Mouse (Mus musculus) neural tube, embryonic 15.5 days (tissue): ENCODE results near the gene Elavl2. TPM values are rescaled to one million over a fixed set of nuclear protein-coding genes. Genes with fewer than 3 reads are reported as not detected.

Experiments used
- ATAC-seq: fragments of 200-750 bp; cut with Nextera tagmentation; 2 replicates; pipeline ENCODE4 v1.8.0; 2017; ENCODE audit warnings: mild to moderate bottlenecking, moderate TSS enrichment, moderate library complexity; ENCODE audit not compliant: low FRiP score
- H3K27ac ChIP-seq: fragments of 300-500 bp; sonication (generic); replicated peaks from 2 replicates; pipeline ENCODE4 v1.5.1; 2015; ENCODE audit warnings: mild to moderate bottlenecking, inconsistent platforms
- H3K27me3 ChIP-seq: fragments of 300-500 bp; sonication (generic); replicated peaks from 2 replicates; pipeline ENCODE4 v1.6.1; 2015; ENCODE audit warnings: inconsistent platforms
- H3K36me3 ChIP-seq: fragments of 300-500 bp; sonication (generic); 2 replicates; pipeline ENCODE4 v1.6.1; 2015; ENCODE audit warnings: inconsistent platforms
- H3K4me1 ChIP-seq: fragments of 300-500 bp; sonication (generic); 2 replicates; pipeline ENCODE4 v1.6.1; 2015; ENCODE audit warnings: inconsistent platforms
- H3K4me2 ChIP-seq: fragments of 300-500 bp; sonication (generic); 2 replicates; pipeline ENCODE4 v1.6.1; 2015; ENCODE audit warnings: inconsistent platforms, mild to moderate bottlenecking, moderate library complexity
- H3K4me3 ChIP-seq: fragments of 300-500 bp; sonication (generic); replicated peaks from 2 replicates; pipeline ENCODE4 v1.5.1; 2015; ENCODE audit warnings: mild to moderate bottlenecking, inconsistent platforms
- H3K9ac ChIP-seq: fragments of 300-500 bp; sonication (generic); replicated peaks from 2 replicates; pipeline ENCODE4 v1.6.1; 2015; ENCODE audit warnings: mild to moderate bottlenecking, inconsistent platforms
- H3K9me3 ChIP-seq: fragments of 300-500 bp; sonication (generic); replicated peaks from 2 replicates; pipeline ENCODE4 v1.6.1; 2016; ENCODE audit warnings: inconsistent platforms
- WGBS: fragments of 180-500 bp; shearing (Covaris S2); methylation state at CpG from one replicate; pipeline ENCODE4 v1.1.7; 2015; ENCODE audit warnings: mixed read lengths; 5-methylcytosine and 5-hydroxymethylcytosine counted together
- polyA plus RNA-seq: library from polyadenylated mRNA; unstranded; fragments of >200 nt; fragmentation: Nextera tagmentation; extraction: Ambion mirVana; gene quantifications from 2 replicates; pipeline ENCODE4 v1.2.1, GENCODE M21; 2015

The Elavl2 gene
- 130 and 158 TPM in 2 replicates for polyA plus RNA-seq

DNA sequence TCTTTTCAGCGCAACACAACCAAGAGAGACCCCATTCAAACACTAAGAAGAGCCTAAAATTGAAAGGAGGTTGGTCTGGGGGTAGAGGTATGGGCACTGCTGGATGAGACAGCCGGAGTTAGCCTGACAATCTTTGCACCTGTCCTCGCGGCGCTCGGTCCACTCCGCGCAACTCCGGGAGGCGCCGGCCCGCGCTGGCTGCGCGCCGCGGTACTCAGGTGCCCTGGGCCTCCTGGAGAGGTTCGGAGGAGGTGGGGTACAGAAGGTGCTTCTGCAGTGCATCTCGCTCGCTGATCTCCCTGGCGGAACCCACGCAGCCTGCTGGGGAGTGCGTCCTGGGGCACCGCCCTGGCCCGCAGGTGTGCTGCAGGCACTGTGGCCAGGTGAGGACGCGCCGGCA is at the start of gene Elavl2:
Gene Elavl2 (minus strand): TSS at position 363 of the 400 bp plus-strand sequence.
- peak; percentile 82 for ATAC-seq
- WGBS = 3% methylated on average over 28 of the region's 28 CpGs
- H3K27ac ChIP-seq = peak within 1 kb of the TSS; percentile 69

DNA sequence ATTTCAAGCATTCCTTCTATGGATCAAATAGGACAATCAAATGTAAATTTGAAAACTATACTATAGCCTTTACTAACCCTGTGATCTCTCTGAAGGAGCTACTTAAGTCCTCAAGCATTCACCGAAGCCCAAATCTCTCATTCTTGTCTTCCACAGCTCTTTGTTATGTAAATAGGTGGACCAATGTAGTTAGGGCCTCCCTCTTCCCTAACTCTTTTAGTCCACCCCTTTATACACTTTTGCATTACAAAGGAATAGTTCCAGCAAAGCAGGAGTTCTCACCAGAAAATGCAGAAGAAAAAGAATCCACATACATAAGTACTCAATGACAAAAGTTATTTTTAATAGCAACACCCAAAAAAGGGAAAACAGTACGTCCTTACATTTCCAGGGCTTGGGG is 47.3 kb upstream of the Elavl2 start:
- Histone ChIP-seq H3K9me3 (no peaks in the 10 kb centered on the region), H3K4me1 (no peaks in the 10 kb centered on the region), H3K27ac (no peak overlapping the region), H3K4me2 (no peak overlapping the region), H3K4me3 (no peak overlapping the region), H3K36me3 (no peaks in the 10 kb centered on the region), H3K27me3 (no peaks in the 10 kb centered on the region), H3K9ac (no peak overlapping the region)
- 28% methylated on average over 2 of the region's 2 CpGs for WGBS
- ATAC-seq = no peak

More for the DNA sequence above, at the start of gene Elavl2:
- peak within 1 kb of the TSS; percentile 57 for H3K9ac ChIP-seq
- no peaks in the 10 kb centered on the region for H3K9me3 ChIP-seq
- H3K36me3 ChIP-seq = no peaks in the 10 kb centered on the region
- H3K4me3 ChIP-seq = peak within 1 kb of the TSS; percentile 54
- H3K4me1 ChIP-seq = peaks cover 9% of the 10 kb centered on the region; the same call in 1 of the 2 replicates
- H3K27me3 ChIP-seq = no peaks in the 10 kb centered on the region
- H3K4me2 ChIP-seq = peak within 1 kb of the TSS; percentile 97

- 88% methylated on average over 1 of the region's 1 CpGs for WGBS
- Histone ChIP-seq H3K36me3 (no peaks in the 10 kb centered on the region), H3K27me3 (no peaks in the 10 kb centered on the region), H3K27ac (no peak overlapping the region), H3K4me3 (no peak overlapping the region), H3K4me1 (no peaks in the 10 kb centered on the region), H3K9ac (no peak overlapping the region), H3K9me3 (no peaks in the 10 kb centered on the region), H3K4me2 (no peak overlapping the region)
- no peak for ATAC-seq
Measured at GRCm38 (mm10) chr4:91415582-91415981, 15.0 kb upstream of the Elavl2 start.

GRCm38 (mm10) chr4:91405047-91405446 is 4.5 kb upstream of the Elavl2 start:
- no peak overlapping the region for H3K4me2 ChIP-seq
- H3K27ac ChIP-seq = no peak overlapping the region
- no peaks in the 10 kb centered on the region for H3K27me3 ChIP-seq
- no peaks in the 10 kb centered on the region for H3K36me3 ChIP-seq
- H3K9me3 ChIP-seq = no peaks in the 10 kb centered on the region
- WGBS = 71% methylated on average over 3 of the region's 3 CpGs
- ATAC-seq = no peak
- no peak overlapping the region for H3K4me3 ChIP-seq
- H3K4me1 ChIP-seq = peaks cover 5% of the 10 kb centered on the region; the same call in 1 of the 2 replicates
- H3K9ac ChIP-seq = no peak overlapping the region

GRCm38 (mm10) chr4:91399510-91400196 is 932 bp downstream of the Elavl2 start:
- peak overlapping the region; percentile 69 for H3K27ac ChIP-seq
- no peaks in the 10 kb centered on the region for H3K9me3 ChIP-seq
- H3K36me3 ChIP-seq = no peaks in the 10 kb centered on the region
- peak; percentile 92 for ATAC-seq
- H3K9ac ChIP-seq = peak overlapping the region; percentile 57
- peak overlapping the region; percentile 97 for H3K4me2 ChIP-seq
- H3K4me3 ChIP-seq = peak overlapping the region; percentile 54
- no peaks in the 10 kb centered on the region for H3K27me3 ChIP-seq
- WGBS = under 1% methylated on average over 17 of the region's 17 CpGs
- H3K4me1 ChIP-seq = peaks cover 9% of the 10 kb centered on the region; the same call in 1 of the 2 replicates

GRCm38 (mm10) chr4:91391987-91392598 is 8.5 kb downstream of the Elavl2 start:
- Histone ChIP-seq H3K36me3 (no peaks in the 10 kb centered on the region), H3K9me3 (no peaks in the 10 kb centered on the region), H3K27ac (no peak overlapping the region), H3K4me2 (no peak overlapping the region), H3K4me1 (no peaks in the 10 kb centered on the region), H3K9ac (no peak overlapping the region), H3K4me3 (no peak overlapping the region), H3K27me3 (no peaks in the 10 kb centered on the region)
- 62% methylated on average over 5 of the region's 5 CpGs for WGBS
- ATAC-seq = no peak

- WGBS = 88% methylated on average over 3 of the region's 3 CpGs
- Histone ChIP-seq H3K4me2 (no peak overlapping the region), H3K27ac (no peak overlapping the region), H3K27me3 (no peaks in the 10 kb centered on the region), H3K9ac (no peak overlapping the region), H3K4me1 (no peaks in the 10 kb centered on the region), H3K4me3 (no peak overlapping the region), H3K36me3 (no peaks in the 10 kb centered on the region), H3K9me3 (no peaks in the 10 kb centered on the region)
- no peak for ATAC-seq
Measured at GRCm38 (mm10) chr4:91387701-91388100, 12.9 kb downstream of the Elavl2 start.

- Histone ChIP-seq H3K9ac (peak overlapping the region; percentile 57), H3K36me3 (no peaks in the 10 kb centered on the region), H3K4me2 (peak overlapping the region; percentile 74), H3K27ac (peak overlapping the region; percentile 75), H3K4me3 (peak overlapping the region; percentile 42), H3K4me1 (peaks cover 17% of the 10 kb centered on the region), H3K27me3 (0 out of 2 replicates have a peak, but pooled peaks cover 4% of the 10 kb centered on the region), H3K9me3 (no peaks in the 10 kb centered on the region)
- WGBS = under 1% methylated on average over 13 of the region's 13 CpGs
- ATAC-seq = peak; percentile 18; the same call in 1 of the 2 replicates
Measured at GRCm38 (mm10) chr4:91381201-91381627, 19.4 kb downstream of the Elavl2 start.

GRCm38 (mm10) chr4:91380341-91381117 is 20.1 kb downstream of the Elavl2 start:
- H3K36me3 ChIP-seq = no peaks in the 10 kb centered on the region
- H3K27me3 ChIP-seq = 0 out of 2 replicates have a peak, but pooled peaks cover 4% of the 10 kb centered on the region

DNA sequence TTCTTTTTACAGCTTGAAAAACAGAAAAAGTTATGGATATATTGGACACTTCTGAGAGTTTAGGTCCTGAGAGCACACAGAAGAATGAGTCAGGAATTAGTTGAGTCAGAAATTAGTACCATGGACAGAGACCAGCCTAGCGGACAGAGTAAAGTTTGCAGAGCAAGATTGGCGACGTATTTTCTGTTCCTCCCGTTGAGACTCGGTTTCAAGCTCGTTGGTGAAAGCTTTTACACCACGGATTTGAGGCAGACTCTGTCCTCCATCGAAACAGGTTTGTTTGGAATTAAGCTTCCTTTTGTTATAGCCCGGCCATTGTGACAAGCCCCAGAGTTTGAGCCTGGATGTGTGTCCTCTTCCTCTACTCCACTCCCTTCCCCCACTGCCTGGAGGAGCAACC is 21.0 kb downstream of the Elavl2 start:
- H3K4me2 ChIP-seq = peak overlapping the region; percentile 74
- H3K4me1 ChIP-seq = peaks cover 17% of the 10 kb centered on the region
- H3K9ac ChIP-seq = no peak overlapping the region
- peak overlapping the region; percentile 42 for H3K4me3 ChIP-seq
- ATAC-seq = no peak
- WGBS = 6% methylated on average over 9 of the region's 9 CpGs
- H3K27me3 ChIP-seq = 0 out of 2 replicates have a peak, but pooled peaks cover 4% of the 10 kb centered on the region
- H3K9me3 ChIP-seq = no peaks in the 10 kb centered on the region
- no peak overlapping the region for H3K27ac ChIP-seq
- no peaks in the 10 kb centered on the region for H3K36me3 ChIP-seq

More at GRCm38 (mm10) chr4:91380341-91381117, 20.1 kb downstream of the Elavl2 start:
- 2% methylated on average over 24 of the region's 24 CpGs for WGBS
- no peak for ATAC-seq
- Histone ChIP-seq H3K27ac (peak overlapping the region; percentile 75), H3K9me3 (no peaks in the 10 kb centered on the region), H3K4me2 (peak overlapping the region; percentile 74), H3K9ac (peak overlapping the region; percentile 57), H3K4me3 (peak overlapping the region; percentile 42), H3K4me1 (peaks cover 17% of the 10 kb centered on the region)

DNA sequence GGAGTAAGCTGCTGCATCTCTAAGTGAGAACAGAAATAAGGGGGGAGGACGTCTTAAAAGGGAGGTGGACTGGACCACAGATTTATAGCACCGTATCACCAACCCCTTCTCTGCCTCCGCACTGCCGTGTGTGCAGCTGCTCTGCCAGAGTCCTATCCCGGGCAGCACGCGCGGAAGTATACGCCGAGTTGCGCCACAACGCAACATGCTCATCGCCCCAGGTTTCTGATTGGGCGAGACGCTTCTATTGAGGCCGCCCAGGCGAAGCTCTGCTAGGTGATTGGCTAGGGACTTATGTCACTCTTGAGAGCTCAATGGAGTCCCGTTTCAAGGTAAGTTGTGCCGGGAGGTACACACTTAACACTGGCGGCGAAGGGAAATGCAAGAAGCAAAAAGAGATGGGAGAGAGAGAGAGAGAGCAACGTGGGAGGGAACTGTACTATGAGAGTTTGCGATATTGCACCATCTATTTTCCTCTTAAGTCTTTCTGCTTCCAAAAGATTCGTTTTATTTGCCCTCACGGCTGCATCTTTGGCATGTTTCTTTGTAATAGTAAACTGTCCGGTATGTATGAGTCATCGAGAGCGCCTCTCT is 24.2 kb downstream of the Elavl2 start:
- under 1% methylated on average over 28 of the region's 28 CpGs for WGBS
- no peaks in the 10 kb centered on the region for H3K9me3 ChIP-seq
- peak; percentile 91 for ATAC-seq
- H3K4me3 ChIP-seq = peak overlapping the region; percentile 57
- peak overlapping the region; percentile 85 for H3K9ac ChIP-seq
- H3K36me3 ChIP-seq = no peaks in the 10 kb centered on the region
- H3K4me2 ChIP-seq = peak overlapping the region; percentile 95
- peak overlapping the region; percentile 91 for H3K27ac ChIP-seq
- H3K27me3 ChIP-seq = 0 out of 2 replicates have a peak, but pooled peaks cover 4% of the 10 kb centered on the region
- H3K4me1 ChIP-seq = peaks cover 31% of the 10 kb centered on the region
